Mouse (Mus musculus): ENCODE results near the gene Kyat3.

DNA sequence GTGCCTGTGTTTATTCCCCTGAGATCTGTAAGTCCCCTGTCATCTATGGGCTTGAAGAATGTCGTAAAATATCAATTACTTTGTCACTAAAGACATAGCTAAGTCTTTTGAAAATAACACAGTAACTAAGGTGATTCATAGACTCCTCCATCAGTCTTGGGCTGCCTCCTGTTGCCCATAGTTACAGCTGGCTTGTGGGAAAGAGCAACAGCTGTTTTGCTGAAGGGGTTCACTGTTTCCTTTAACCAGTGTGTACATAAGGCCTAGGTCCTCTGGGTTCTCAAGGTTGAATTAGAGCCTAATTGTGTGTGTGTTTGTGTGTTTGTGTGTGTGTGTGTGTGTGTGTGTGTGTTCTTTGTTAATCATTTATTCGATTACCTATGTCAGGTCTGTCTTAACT, 24.6 kb downstream of the Kyat3 start:
- TF ChIP-seq EP300 (IDR thresholded peaks at IDR 0.05; ENCODE audit: low read depth): no peak
- TF ChIP-seq CTCF (IDR thresholded peaks at IDR 0.05; ENCODE audit: low read depth): no peak
